Mouse (Mus musculus) midbrain, embryonic 16.5 days (tissue): Measurements from ENCODE around the gene Aoah. TPM values are rescaled to one million over a fixed set of nuclear protein-coding genes. Genes with fewer than 3 reads are reported as not detected.

Source experiments
- ATAC-seq: fragments of 200-750 bp; cut with Nextera tagmentation; 2 replicates; pipeline ENCODE4 v1.8.0; 2017; ENCODE audit warnings: moderate TSS enrichment
- H3K27ac ChIP-seq: fragments of 300-500 bp; sonication (generic); 2 replicates; pipeline ENCODE4 v1.5.1; 2014; ENCODE audit warnings: mild to moderate bottlenecking, low read length, mixed read lengths
- H3K27me3 ChIP-seq: fragments of 300-500 bp; sonication (generic); 2 replicates; pipeline ENCODE4 v1.6.1; 2014; ENCODE audit warnings: low read depth, low read length, mixed read lengths; ENCODE audit not compliant: control insufficient read depth, insufficient read depth
- H3K36me3 ChIP-seq: fragments of 300-500 bp; sonication (generic); 2 replicates; pipeline ENCODE4 v1.6.1; 2014; ENCODE audit warnings: mild to moderate bottlenecking, low read length, moderate library complexity, mixed read lengths; ENCODE audit not compliant: control insufficient read depth, insufficient read depth
- H3K4me1 ChIP-seq: fragments of 300-500 bp; sonication (generic); 2 replicates; pipeline ENCODE4 v1.6.1; 2014; ENCODE audit warnings: mild to moderate bottlenecking, low read length, mixed read lengths; ENCODE audit not compliant: control insufficient read depth, insufficient read depth
- H3K4me2 ChIP-seq: fragments of 300-500 bp; sonication (generic); 2 replicates; pipeline ENCODE4 v1.6.1; 2014; ENCODE audit warnings: mild to moderate bottlenecking, low read length, mixed read lengths
- H3K4me3 ChIP-seq: fragments of 300-500 bp; sonication (generic); 2 replicates; pipeline ENCODE4 v1.5.1; 2014; ENCODE audit warnings: low read depth, mild to moderate bottlenecking, low read length, moderate library complexity, mixed read lengths
- H3K9ac ChIP-seq: fragments of 300-500 bp; sonication (generic); 2 replicates; pipeline ENCODE4 v1.6.1; 2014; ENCODE audit warnings: low read depth, low read length, mixed read lengths
- H3K9me3 ChIP-seq: fragments of 300-500 bp; sonication (generic); replicated peaks from 2 replicates; pipeline ENCODE4 v1.6.1; 2014; ENCODE audit warnings: mild to moderate bottlenecking, low read length, mixed read lengths; ENCODE audit not compliant: control insufficient read depth, poor library complexity, severe bottlenecking
- WGBS: fragments of 180-500 bp; shearing (Covaris S2); extraction: QIAGEN DNeasy Blood & Tissue Kit; methylation state at CpG from one replicate; pipeline ENCODE4 v1.1.7; 2014; 5-methylcytosine and 5-hydroxymethylcytosine counted together
- polyA plus RNA-seq: library from polyadenylated mRNA; unstranded; fragments of >200 nt; fragmentation: Nextera tagmentation; extraction: Ambion mirVana; gene quantifications from 2 replicates; pipeline ENCODE4 v1.2.1, GENCODE M21; 2015

Aoah gene
- polyA plus RNA-seq, 1 experiment from 2014 or later: 0.60 TPM

- ATAC-seq: no peak
- Histone ChIP-seq H3K27me3 (no peaks in the 10 kb centered on the region), H3K4me1 (no peaks in the 10 kb centered on the region), H3K9me3 (no peaks in the 10 kb centered on the region), H3K36me3 (no peaks in the 10 kb centered on the region), H3K4me2 (no peak overlapping the region), H3K4me3 (no peak overlapping the region), H3K9ac (no peak overlapping the region), H3K27ac (no peak overlapping the region)
- WGBS: 80% methylated on average over 2 of the region's 2 CpGs
These were observed 288.8 kb downstream of the Aoah start for GRCm38 (mm10) chr13:21082686-21083085.
